Mouse (Mus musculus) embryonic facial prominence, embryonic 15.5 days (tissue): Measurements from ENCODE around the gene Upk1a. TPM values are rescaled to one million over a fixed set of nuclear protein-coding genes. Genes with fewer than 3 reads are reported as not detected.

Experiments used
- ATAC-seq: fragments of 200-750 bp; cut with Nextera tagmentation; 2 replicates; pipeline ENCODE4 v1.8.0; 2017; ENCODE audit warnings: low read depth, moderate TSS enrichment; ENCODE audit not compliant: insufficient number of reproducible peaks, low FRiP score, low TSS enrichment
- H3K27ac ChIP-seq: fragments of 300-500 bp; sonication (generic); replicated peaks from 2 replicates; pipeline ENCODE4 v1.5.1; 2015; ENCODE audit warnings: mild to moderate bottlenecking, inconsistent platforms
- H3K27me3 ChIP-seq: fragments of 300-500 bp; sonication (generic); 2 replicates; pipeline ENCODE4 v1.6.1; 2015; ENCODE audit warnings: inconsistent platforms
- H3K36me3 ChIP-seq: fragments of 300-500 bp; sonication (generic); 2 replicates; pipeline ENCODE4 v1.6.1; 2015; ENCODE audit warnings: mild to moderate bottlenecking, inconsistent platforms
- H3K4me1 ChIP-seq: fragments of 300-500 bp; sonication (generic); 2 replicates; pipeline ENCODE4 v1.6.1; 2015; ENCODE audit warnings: inconsistent platforms
- H3K4me2 ChIP-seq: fragments of 300-500 bp; sonication (generic); replicated peaks from 2 replicates; pipeline ENCODE4 v1.6.1; 2015; ENCODE audit warnings: mild to moderate bottlenecking, inconsistent platforms
- H3K4me3 ChIP-seq: fragments of 300-500 bp; sonication (generic); replicated peaks from 2 replicates; pipeline ENCODE4 v1.5.1; 2015; ENCODE audit warnings: mild to moderate bottlenecking, inconsistent platforms
- H3K9ac ChIP-seq: fragments of 300-500 bp; sonication (generic); 2 replicates; pipeline ENCODE4 v1.6.1; 2015; ENCODE audit warnings: inconsistent platforms
- H3K9me3 ChIP-seq: fragments of 300-500 bp; sonication (generic); replicated peaks from 2 replicates; pipeline ENCODE4 v1.6.1; 2016; ENCODE audit warnings: inconsistent platforms
- WGBS: fragments of 180-500 bp; shearing (Covaris S2); methylation state at CpG from one replicate; pipeline ENCODE4 v1.1.7; 2015; 5-methylcytosine and 5-hydroxymethylcytosine counted together
- polyA plus RNA-seq: library from polyadenylated mRNA; unstranded; fragments of >200 nt; fragmentation: Nextera tagmentation; extraction: Ambion mirVana; gene quantifications from 2 replicates; pipeline ENCODE4 v1.2.1, GENCODE M21; 2015

Gene Upk1a
- polyA plus RNA-seq, 1 experiment from 2014 or later = 0.75 TPM

GRCm38 (mm10) chr7:30600651-30601050 is 12.0 kb downstream of the Upk1a start:
- H3K4me2 ChIP-seq = no peak overlapping the region
- no peak for ATAC-seq
- H3K4me3 ChIP-seq = no peak overlapping the region
- H3K27ac ChIP-seq = peak overlapping the region; percentile 24; the same call in 1 of the 2 replicates
- WGBS = 63% methylated on average over 7 of the region's 7 CpGs
- no peaks in the 10 kb centered on the region for H3K9me3 ChIP-seq
- no peaks in the 10 kb centered on the region for H3K36me3 ChIP-seq
- peaks cover 3% of the 10 kb centered on the region; the same call in 1 of the 2 replicates for H3K4me1 ChIP-seq
- H3K27me3 ChIP-seq = no peaks in the 10 kb centered on the region
- no peak overlapping the region for H3K9ac ChIP-seq

GRCm38 (mm10) chr7:30599933-30600353 is 12.7 kb downstream of the Upk1a start:
- peak overlapping the region; percentile 55 for H3K27ac ChIP-seq
- H3K36me3 ChIP-seq = no peaks in the 10 kb centered on the region
- H3K9ac ChIP-seq = no peak overlapping the region
- H3K4me3 ChIP-seq = no peak overlapping the region
- ATAC-seq = peak; percentile 85
- no peaks in the 10 kb centered on the region for H3K27me3 ChIP-seq
- WGBS = 1% methylated on average over 16 of the region's 16 CpGs
- H3K4me2 ChIP-seq = 0 out of 2 replicates have a peak overlapping the region, but pooled peaks have one; percentile 6
- peaks cover 3% of the 10 kb centered on the region; the same call in 1 of the 2 replicates for H3K4me1 ChIP-seq
- no peaks in the 10 kb centered on the region for H3K9me3 ChIP-seq

GRCm38 (mm10) chr7:30598786-30599185 is 13.9 kb downstream of the Upk1a start, which contains the start of gene Zbtb32:
Gene Zbtb32, minus strand, starts transcription at chr7:30598909.
- WGBS = 90% methylated on average over 12 of the region's 12 CpGs
- peak within 1 kb of the TSS; percentile 55 for H3K27ac ChIP-seq
- no peak within 1 kb of the TSS for H3K4me3 ChIP-seq
- no peaks in the 10 kb centered on the region for H3K9me3 ChIP-seq
- H3K9ac ChIP-seq = no peak within 1 kb of the TSS
- H3K4me1 ChIP-seq = peaks cover 3% of the 10 kb centered on the region; the same call in 1 of the 2 replicates
- H3K4me2 ChIP-seq = no peak within 1 kb of the TSS
- no peak for ATAC-seq
- no peaks in the 10 kb centered on the region for H3K36me3 ChIP-seq
- no peaks in the 10 kb centered on the region for H3K27me3 ChIP-seq

GRCm38 (mm10) chr7:30596811-30597210 is 15.8 kb downstream of the Upk1a start:
- Histone ChIP-seq H3K4me1 (peaks cover 3% of the 10 kb centered on the region; the same call in 1 of the 2 replicates), H3K27me3 (no peaks in the 10 kb centered on the region), H3K27ac (no peak overlapping the region), H3K36me3 (no peaks in the 10 kb centered on the region), H3K9me3 (no peaks in the 10 kb centered on the region), H3K4me2 (no peak overlapping the region), H3K4me3 (no peak overlapping the region), H3K9ac (no peak overlapping the region)
- ATAC-seq = no peak
- 54% methylated on average over 5 of the region's 5 CpGs for WGBS

- H3K4me2 ChIP-seq = no peak overlapping the region
- H3K9me3 ChIP-seq = no peaks in the 10 kb centered on the region
- no peak for ATAC-seq
- H3K4me3 ChIP-seq = no peak overlapping the region
- H3K4me1 ChIP-seq = peaks cover 3% of the 10 kb centered on the region; the same call in 1 of the 2 replicates
- H3K36me3 ChIP-seq = no peaks in the 10 kb centered on the region
- H3K9ac ChIP-seq = no peak overlapping the region
- no peaks in the 10 kb centered on the region for H3K27me3 ChIP-seq
- WGBS = 71% methylated on average over 5 of the region's 5 CpGs
- H3K27ac ChIP-seq = no peak overlapping the region
These were observed 16.6 kb downstream of the Upk1a start for GRCm38 (mm10) chr7:30596093-30596492.

- no peak for ATAC-seq
- H3K4me2 ChIP-seq = no peak overlapping the region
- H3K9ac ChIP-seq = no peak overlapping the region
- H3K27me3 ChIP-seq = no peaks in the 10 kb centered on the region
- no peaks in the 10 kb centered on the region for H3K9me3 ChIP-seq
- H3K4me3 ChIP-seq = no peak overlapping the region
- H3K27ac ChIP-seq = no peak overlapping the region
- peaks cover 9% of the 10 kb centered on the region for H3K4me1 ChIP-seq
- no peaks in the 10 kb centered on the region for H3K36me3 ChIP-seq
- 65% methylated on average over 4 of the region's 4 CpGs for WGBS
These were observed 18.1 kb downstream of the Upk1a start for GRCm38 (mm10) chr7:30594510-30595024.

GRCm38 (mm10) chr7:30593579-30594509 is 18.8 kb downstream of the Upk1a start:
- Histone ChIP-seq H3K4me2 (no peak overlapping the region), H3K9me3 (no peaks in the 10 kb centered on the region), H3K27me3 (no peaks in the 10 kb centered on the region), H3K4me3 (no peak overlapping the region), H3K9ac (no peak overlapping the region), H3K27ac (no peak overlapping the region), H3K4me1 (peaks cover 9% of the 10 kb centered on the region), H3K36me3 (no peaks in the 10 kb centered on the region)
- ATAC-seq = no peak
- WGBS = 70% methylated on average over 10 of the region's 10 CpGs

- no peak overlapping the region for H3K27ac ChIP-seq
- H3K9ac ChIP-seq = no peak overlapping the region
- no peaks in the 10 kb centered on the region for H3K9me3 ChIP-seq
- peaks cover 9% of the 10 kb centered on the region for H3K4me1 ChIP-seq
- no peak overlapping the region for H3K4me2 ChIP-seq
- H3K4me3 ChIP-seq = no peak overlapping the region
- ATAC-seq = no peak
- WGBS = 48% methylated on average over 5 of the region's 5 CpGs
- H3K36me3 ChIP-seq = no peaks in the 10 kb centered on the region
- no peaks in the 10 kb centered on the region for H3K27me3 ChIP-seq
These were observed 19.7 kb downstream of the Upk1a start for GRCm38 (mm10) chr7:30592772-30593423.

GRCm38 (mm10) chr7:30591605-30591951 is 21.1 kb downstream of the Upk1a start:
- WGBS = 51% methylated on average over 4 of the region's 4 CpGs
- Histone ChIP-seq H3K36me3 (peaks cover 4% of the 10 kb centered on the region), H3K4me1 (peaks cover 22% of the 10 kb centered on the region)

GRCm38 (mm10) chr7:30590927-30591604 is 21.6 kb downstream of the Upk1a start:
- no peak overlapping the region for H3K27ac ChIP-seq
- no peak overlapping the region for H3K4me3 ChIP-seq
- H3K4me1 ChIP-seq = peaks cover 25% of the 10 kb centered on the region
- WGBS = 77% methylated on average over 9 of the region's 9 CpGs
- ATAC-seq = no peak
- no peaks in the 10 kb centered on the region for H3K27me3 ChIP-seq
- no peaks in the 10 kb centered on the region for H3K9me3 ChIP-seq
- H3K9ac ChIP-seq = no peak overlapping the region
- no peak overlapping the region for H3K4me2 ChIP-seq
- H3K36me3 ChIP-seq = peaks cover 9% of the 10 kb centered on the region

More at GRCm38 (mm10) chr7:30591605-30591951, 21.1 kb downstream of the Upk1a start:
- no peaks in the 10 kb centered on the region for H3K27me3 ChIP-seq
- H3K9me3 ChIP-seq = no peaks in the 10 kb centered on the region
- no peak overlapping the region for H3K4me3 ChIP-seq
- no peak for ATAC-seq
- H3K9ac ChIP-seq = no peak overlapping the region
- no peak overlapping the region for H3K27ac ChIP-seq
- H3K4me2 ChIP-seq = no peak overlapping the region
